Mouse (Mus musculus) forebrain, embryonic 10.5 days (tissue): Measurements from ENCODE around the gene Gjc2. TPM values are rescaled to one million over a fixed set of nuclear protein-coding genes. Genes with fewer than 3 reads are reported as not detected.

Experiments used
- DNase-seq: peaks from one replicate; pipeline ENCODE4 v3.0.0-alpha.2; 2017; ENCODE audit warnings: low spot score; ENCODE audit errors: extremely low spot score
- H3K27ac ChIP-seq: fragments of 300-500 bp; sonication (generic); 2 replicates; pipeline ENCODE4 v1.5.1; 2016; ENCODE audit warnings: mild to moderate bottlenecking
- H3K27me3 ChIP-seq: fragments of 300-500 bp; sonication (generic); 2 replicates; pipeline ENCODE4 v1.6.1; 2016; ENCODE audit warnings: mild to moderate bottlenecking; ENCODE audit not compliant: poor library complexity, severe bottlenecking
- H3K36me3 ChIP-seq: fragments of 300-500 bp; sonication (generic); replicated peaks from 2 replicates; pipeline ENCODE4 v1.6.1; 2016; ENCODE audit warnings: mild to moderate bottlenecking, moderate library complexity
- H3K4me1 ChIP-seq: fragments of 300-500 bp; sonication (generic); 2 replicates; pipeline ENCODE4 v1.6.1; 2016
- H3K4me3 ChIP-seq: fragments of 300-500 bp; sonication (generic); 2 replicates; pipeline ENCODE4 v1.5.1; 2016; ENCODE audit warnings: mild to moderate bottlenecking, moderate library complexity
- H3K9me3 ChIP-seq: fragments of 300-500 bp; sonication (generic); 2 replicates; pipeline ENCODE4 v1.6.1; 2016; ENCODE audit warnings: mild to moderate bottlenecking, moderate library complexity
- WGBS: fragments of 180-500 bp; shearing (Covaris S2); methylation state at CpG from one replicate; pipeline ENCODE4 v1.1.7; 2016; 5-methylcytosine and 5-hydroxymethylcytosine counted together
- polyA plus RNA-seq: library from polyadenylated mRNA; unstranded; fragments of >200 nt; fragmentation: Nextera tagmentation; extraction: Ambion mirVana; gene quantifications from 2 replicates; pipeline ENCODE4 v1.2.1, GENCODE M21; 2016

The Gjc2 gene
- not detected in 2 replicates for polyA plus RNA-seq

DNA sequence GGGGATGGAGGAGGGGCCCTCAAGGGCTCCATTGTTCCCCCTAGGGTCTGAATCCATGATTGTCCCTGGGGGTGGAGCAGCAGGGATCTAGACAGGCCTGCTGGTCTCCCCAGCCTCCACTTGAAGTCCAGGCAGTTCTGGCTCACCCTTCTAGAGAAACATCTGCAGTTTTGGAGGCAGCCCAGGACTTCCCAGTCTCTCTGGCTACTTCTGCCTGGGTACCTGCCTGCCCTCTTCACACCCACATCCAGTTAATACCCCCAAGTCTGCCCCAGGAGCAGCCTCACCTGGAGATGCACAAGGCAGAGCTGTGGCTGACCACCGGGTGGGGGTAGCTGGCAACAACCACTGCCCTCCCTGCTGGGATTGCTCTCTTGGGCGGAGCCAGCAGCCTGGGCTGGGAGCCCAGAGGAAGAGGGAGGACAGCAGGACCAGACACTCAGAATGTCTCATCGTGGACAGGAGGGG is at the start of gene Gjc2:
Gjc2 (minus strand) TSS at position 350 of the 468 bp plus-strand sequence.
- Histone ChIP-seq H3K36me3 (peaks cover 47% of the 10 kb centered on the region), H3K4me1 (no peaks in the 10 kb centered on the region)
- 45% methylated on average over 3 of the region's 3 CpGs for WGBS

DNA sequence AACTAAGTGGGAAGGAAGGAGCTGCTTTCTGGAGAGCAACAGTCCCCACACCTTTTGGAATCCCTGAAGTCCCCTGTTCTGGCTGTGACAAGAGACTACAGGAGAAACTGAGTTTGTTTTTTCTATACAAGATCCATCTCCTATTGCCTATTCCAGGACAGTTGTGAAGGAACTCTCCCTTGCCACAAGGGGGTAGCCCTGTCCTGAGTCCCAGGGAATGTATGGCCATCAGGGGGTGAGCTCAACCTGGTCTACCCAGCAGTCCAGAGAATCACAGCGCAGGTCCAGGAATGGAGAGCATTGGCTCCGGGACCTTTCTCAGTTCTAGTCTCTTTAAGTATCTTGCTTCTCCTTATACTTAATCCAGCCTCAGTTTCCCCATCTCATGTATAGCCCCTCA is 49.8 kb upstream of the Gjc2 start:
- no peaks in the 10 kb centered on the region for H3K9me3 ChIP-seq
- H3K27me3 ChIP-seq: peaks cover 20% of the 10 kb centered on the region
- no peak overlapping the region for H3K4me3 ChIP-seq
- H3K36me3 ChIP-seq: no peaks in the 10 kb centered on the region
- 49% methylated on average over 2 of the region's 2 CpGs for WGBS
- H3K4me1 ChIP-seq: peaks cover 17% of the 10 kb centered on the region
- H3K27ac ChIP-seq: no peak overlapping the region
- DNase-seq: no peak

More for the DNA sequence above, at the start of gene Gjc2:
- Histone ChIP-seq H3K9me3 (no peaks in the 10 kb centered on the region), H3K4me3 (no peak within 1 kb of the TSS), H3K27ac (no peak within 1 kb of the TSS), H3K27me3 (peaks cover 28% of the 10 kb centered on the region)
- no peak for DNase-seq

DNA sequence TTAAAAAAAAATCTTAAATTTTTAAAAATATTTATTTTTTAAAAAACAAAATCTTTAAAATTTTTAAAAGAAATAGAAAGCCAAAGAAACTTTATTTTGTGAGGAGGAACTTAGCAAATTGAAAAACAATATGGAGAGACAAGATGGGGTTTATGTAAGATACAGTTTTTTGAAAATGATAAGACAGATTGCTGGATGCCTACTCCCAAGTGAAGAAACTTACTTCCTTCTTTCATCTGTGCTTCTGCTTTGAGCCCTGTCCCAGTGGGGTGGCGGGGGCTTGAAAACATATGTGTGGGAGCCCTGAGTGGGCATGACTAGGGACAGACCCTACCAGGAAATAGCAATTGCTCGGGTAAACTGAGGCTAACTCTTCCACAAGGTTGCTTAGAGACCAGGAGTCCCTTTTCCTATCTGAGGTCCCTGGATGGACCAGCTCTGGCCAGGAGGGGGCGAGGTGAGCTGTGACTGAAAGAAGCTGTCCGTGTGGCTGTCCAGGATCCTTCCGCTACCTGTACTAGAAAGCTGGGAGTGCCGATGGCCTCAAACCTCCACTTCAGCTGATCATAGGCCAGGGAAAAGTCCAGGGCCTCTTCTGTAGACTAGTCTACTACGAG is 47.2 kb upstream of the Gjc2 start:
- peak; percentile 69 for DNase-seq
- Histone ChIP-seq H3K4me1 (peaks cover 38% of the 10 kb centered on the region), H3K36me3 (peaks cover 6% of the 10 kb centered on the region; the same call in 1 of the 2 replicates), H3K27ac (no peak overlapping the region), H3K9me3 (no peaks in the 10 kb centered on the region), H3K4me3 (peak overlapping the region; percentile 6; the same call in 1 of the 2 replicates), H3K27me3 (0 out of 2 replicates have a peak, but pooled peaks cover 5% of the 10 kb centered on the region)
- 15% methylated on average over 7 of the region's 7 CpGs for WGBS

DNA sequence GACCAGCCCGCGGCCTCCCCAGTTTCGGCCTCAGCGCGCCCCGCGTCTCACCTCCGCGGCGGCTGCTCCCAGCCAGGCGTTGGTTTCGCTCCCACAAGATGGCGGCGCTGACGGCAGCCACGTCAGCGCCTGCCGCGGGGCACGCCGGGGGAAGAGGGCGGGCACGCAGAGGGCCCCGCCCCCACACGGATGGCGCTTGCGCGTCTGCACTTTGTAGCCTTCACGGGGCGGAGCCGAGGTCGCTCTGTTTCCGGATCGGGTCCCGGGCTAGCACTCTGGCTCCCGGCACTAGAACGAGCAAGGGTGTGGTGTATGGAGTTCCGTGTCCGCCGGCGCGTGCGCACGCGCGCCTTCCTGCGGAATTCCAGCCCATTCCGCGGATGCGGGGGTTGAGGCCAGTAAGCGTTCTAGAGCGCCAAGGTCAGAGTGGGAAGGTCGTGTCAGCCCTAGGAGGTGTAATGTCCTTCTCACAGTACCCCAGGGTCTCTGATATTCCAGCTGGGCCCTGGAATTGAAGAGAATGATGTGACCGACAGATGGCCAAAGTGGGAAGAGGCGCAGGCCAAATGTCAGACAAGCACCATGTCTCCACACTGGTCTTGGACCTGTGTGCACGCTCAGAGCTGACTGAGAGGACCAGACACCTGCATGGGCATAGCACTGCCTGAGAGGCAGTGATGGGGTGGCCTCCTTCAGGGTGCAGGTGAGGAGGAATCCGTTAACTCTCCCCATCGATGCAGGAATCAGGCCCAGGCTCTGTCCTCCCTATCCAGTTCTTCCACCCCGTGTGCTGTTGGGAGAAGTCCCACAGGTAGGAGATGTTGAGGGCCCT is 45.3 kb upstream of the Gjc2 start, which contains the start of gene Arf1:
Arf1 (minus strand) TSS at position 149 of the 832 bp plus-strand sequence.
- H3K27me3 ChIP-seq: no peaks in the 10 kb centered on the region
- H3K4me1 ChIP-seq: peaks cover 48% of the 10 kb centered on the region
- H3K27ac ChIP-seq: peak within 1 kb of the TSS; percentile 98
- peaks cover 17% of the 10 kb centered on the region for H3K36me3 ChIP-seq
- H3K4me3 ChIP-seq: peak within 1 kb of the TSS; percentile 99
- WGBS: 5% methylated on average over 59 of the region's 59 CpGs
- no peaks in the 10 kb centered on the region for H3K9me3 ChIP-seq
- DNase-seq: peak; percentile 93

DNA sequence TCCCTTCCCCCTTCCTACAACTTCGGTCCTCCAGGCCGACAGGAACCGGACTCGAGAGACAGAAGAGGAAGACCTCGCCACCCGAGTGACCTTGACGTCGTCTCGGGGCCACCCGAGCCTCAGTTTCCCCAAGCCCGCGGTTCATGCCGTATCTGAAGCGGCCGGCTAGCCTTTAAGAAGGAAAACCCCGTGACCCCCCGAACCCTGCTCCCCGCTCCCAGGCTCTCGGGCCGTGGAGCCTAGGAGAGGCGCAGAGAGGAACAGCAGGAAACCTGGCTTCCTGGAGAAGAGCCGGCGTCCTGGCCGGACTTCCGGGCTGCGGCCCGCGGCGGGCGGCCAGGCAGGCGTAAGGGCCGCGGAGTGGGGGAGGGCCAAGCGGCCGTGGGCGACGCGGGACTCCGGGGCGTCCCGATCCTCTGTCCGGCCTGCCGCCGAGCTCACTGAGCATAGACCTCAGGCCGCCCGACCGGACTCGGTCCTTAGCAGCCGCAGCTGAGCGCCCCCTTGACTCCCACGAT is 44.6 kb upstream of the Gjc2 start:
- Histone ChIP-seq H3K4me1 (peaks cover 48% of the 10 kb centered on the region), H3K27me3 (no peaks in the 10 kb centered on the region), H3K27ac (peak overlapping the region; percentile 98), H3K9me3 (no peaks in the 10 kb centered on the region), H3K4me3 (peak overlapping the region; percentile 99), H3K36me3 (peaks cover 24% of the 10 kb centered on the region)
- DNase-seq: no peak
- WGBS: under 1% methylated on average over 51 of the region's 51 CpGs

DNA sequence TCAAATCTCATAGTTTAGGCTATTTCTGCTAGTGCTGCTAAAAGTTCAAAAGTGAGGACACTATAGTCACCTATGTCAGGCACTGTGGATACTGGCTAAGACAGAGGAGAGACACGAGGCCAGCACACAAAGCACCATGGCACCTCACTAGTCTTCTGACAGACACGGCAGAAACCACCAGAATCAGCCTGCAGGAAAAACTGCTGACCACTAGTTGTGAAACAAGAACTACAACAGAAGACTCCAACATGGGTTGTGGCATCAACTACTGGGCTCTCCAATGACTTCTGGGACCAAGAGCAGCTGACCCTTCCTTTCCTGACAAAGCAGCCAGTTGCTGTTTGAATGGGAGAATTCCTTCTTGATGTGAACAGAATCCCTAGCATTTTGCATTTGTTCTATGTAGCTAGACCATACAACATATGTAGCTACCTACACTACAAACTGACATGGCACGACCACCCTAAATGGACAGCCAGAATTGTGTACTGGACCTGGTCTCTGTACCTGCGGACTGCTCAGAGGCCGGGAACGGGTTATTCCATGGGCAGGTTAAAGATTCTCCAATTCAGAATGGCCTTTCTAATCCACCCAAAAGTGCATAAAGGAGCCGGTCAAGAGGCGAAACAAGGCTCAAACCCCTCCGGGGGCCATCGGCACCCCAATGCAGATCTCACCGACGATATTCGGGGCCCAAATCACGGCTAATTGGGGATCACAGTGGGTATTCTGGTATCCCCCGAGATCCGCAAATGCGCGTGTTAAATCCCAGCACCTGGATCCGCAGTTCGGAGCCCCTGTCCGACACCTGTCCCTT is 44.0 kb upstream of the Gjc2 start:
- peak overlapping the region; percentile 99 for H3K4me3 ChIP-seq
- H3K27me3 ChIP-seq: no peaks in the 10 kb centered on the region
- H3K4me1 ChIP-seq: peaks cover 48% of the 10 kb centered on the region
- peak overlapping the region; percentile 98 for H3K27ac ChIP-seq
- WGBS: 10% methylated on average over 21 of the region's 21 CpGs
- no peak for DNase-seq
- H3K36me3 ChIP-seq: peaks cover 29% of the 10 kb centered on the region
- no peaks in the 10 kb centered on the region for H3K9me3 ChIP-seq

DNA sequence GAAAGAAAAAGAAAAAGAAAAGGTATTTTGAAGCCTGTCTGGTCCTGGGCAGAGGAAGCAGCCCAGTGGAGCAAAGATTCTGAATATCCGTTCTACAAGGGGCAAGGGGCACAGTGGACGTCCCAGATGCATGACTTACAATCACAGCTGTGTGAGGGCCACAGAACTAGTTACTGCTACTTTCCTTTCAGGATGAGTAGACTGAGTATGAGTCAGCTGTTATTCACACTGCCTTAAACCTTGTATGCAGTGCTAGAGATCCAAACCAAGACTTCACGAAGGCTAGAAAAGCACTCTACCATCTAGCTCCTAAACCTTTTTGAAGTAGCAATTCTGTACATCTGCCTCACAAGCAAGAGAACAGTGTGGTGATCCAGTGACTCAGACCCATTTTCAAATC is 43.2 kb upstream of the Gjc2 start:
- Histone ChIP-seq H3K27ac (0 out of 2 replicates have a peak overlapping the region, but pooled peaks have one; percentile 98), H3K36me3 (peaks cover 36% of the 10 kb centered on the region), H3K4me1 (peaks cover 48% of the 10 kb centered on the region), H3K27me3 (no peaks in the 10 kb centered on the region), H3K4me3 (peak overlapping the region; percentile 99), H3K9me3 (no peaks in the 10 kb centered on the region)
- 77% methylated on average over 3 of the region's 3 CpGs for WGBS
- DNase-seq: no peak

DNA sequence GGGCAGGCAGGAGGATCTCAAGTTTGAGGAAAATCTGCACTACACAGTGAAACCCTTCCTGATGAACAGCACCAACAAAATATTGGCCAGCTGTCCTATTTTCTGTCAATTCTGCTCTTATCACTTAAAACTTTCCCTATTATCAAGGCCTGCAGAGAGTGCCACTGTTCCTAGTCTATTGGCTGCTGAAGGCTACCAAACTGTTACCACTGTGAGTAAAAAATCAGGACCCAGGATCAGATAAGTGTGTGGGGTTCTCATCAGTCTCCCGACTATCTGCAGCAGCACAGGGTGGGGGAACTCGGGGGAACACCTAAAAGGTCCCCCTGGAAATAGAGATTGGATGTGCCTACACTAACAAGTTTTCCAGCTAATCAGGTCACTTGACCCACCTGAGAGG is 42.2 kb upstream of the Gjc2 start:
- DNase-seq: no peak
- peaks cover 43% of the 10 kb centered on the region for H3K4me1 ChIP-seq
- H3K36me3 ChIP-seq: peaks cover 45% of the 10 kb centered on the region
- no peaks in the 10 kb centered on the region for H3K9me3 ChIP-seq
- no peaks in the 10 kb centered on the region for H3K27me3 ChIP-seq
- H3K27ac ChIP-seq: no peak overlapping the region
- no peak overlapping the region for H3K4me3 ChIP-seq
- 90% methylated on average over 2 of the region's 2 CpGs for WGBS

DNA sequence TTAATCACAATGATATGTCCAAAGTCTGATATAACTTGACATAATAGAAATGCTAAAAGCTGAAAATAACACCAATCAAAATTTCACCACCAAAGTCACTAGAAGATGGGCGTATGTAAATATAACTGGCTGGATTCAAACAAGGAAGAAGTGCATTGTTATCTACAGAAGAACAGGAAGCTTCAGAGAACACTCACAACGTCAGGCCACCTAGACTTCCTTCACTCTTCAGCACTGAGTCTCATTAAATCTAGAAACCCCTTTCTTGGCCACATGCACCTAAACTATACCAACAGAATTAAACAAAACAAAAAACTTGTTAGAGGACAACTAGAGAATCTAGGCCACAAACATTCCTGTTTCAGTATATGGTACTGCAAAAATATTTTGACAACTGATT is 41.5 kb upstream of the Gjc2 start:
- H3K4me1 ChIP-seq: peaks cover 43% of the 10 kb centered on the region
- H3K4me3 ChIP-seq: no peak overlapping the region
- DNase-seq: no peak
- H3K27ac ChIP-seq: no peak overlapping the region
- WGBS: 88% methylated on average over 2 of the region's 2 CpGs
- H3K36me3 ChIP-seq: peaks cover 52% of the 10 kb centered on the region
- H3K9me3 ChIP-seq: no peaks in the 10 kb centered on the region
- no peaks in the 10 kb centered on the region for H3K27me3 ChIP-seq

DNA sequence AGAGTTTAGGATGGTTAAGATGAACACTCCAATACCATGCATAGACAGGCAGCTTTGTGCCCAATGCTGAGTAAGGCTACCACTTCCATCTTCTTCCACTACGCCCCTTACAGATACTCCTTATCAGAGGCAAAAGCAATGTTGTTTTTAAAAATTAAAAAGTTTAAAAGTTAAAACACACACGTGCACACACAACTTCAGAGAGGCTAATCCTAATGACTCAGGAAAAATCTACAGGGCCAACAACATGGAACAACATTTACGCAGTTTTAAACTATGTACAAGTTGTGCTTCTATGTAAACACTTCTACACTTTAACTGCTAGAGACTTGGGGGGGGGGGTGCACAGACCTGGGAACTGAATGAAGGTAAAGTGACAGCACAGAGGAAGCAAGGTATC is 41.0 kb upstream of the Gjc2 start:
- H3K4me3 ChIP-seq: no peak overlapping the region
- no peaks in the 10 kb centered on the region for H3K27me3 ChIP-seq
- 94% methylated on average over 3 of the region's 3 CpGs for WGBS
- H3K27ac ChIP-seq: no peak overlapping the region
- H3K36me3 ChIP-seq: peaks cover 57% of the 10 kb centered on the region
- DNase-seq: no peak
- H3K4me1 ChIP-seq: peaks cover 42% of the 10 kb centered on the region
- H3K9me3 ChIP-seq: no peaks in the 10 kb centered on the region

DNA sequence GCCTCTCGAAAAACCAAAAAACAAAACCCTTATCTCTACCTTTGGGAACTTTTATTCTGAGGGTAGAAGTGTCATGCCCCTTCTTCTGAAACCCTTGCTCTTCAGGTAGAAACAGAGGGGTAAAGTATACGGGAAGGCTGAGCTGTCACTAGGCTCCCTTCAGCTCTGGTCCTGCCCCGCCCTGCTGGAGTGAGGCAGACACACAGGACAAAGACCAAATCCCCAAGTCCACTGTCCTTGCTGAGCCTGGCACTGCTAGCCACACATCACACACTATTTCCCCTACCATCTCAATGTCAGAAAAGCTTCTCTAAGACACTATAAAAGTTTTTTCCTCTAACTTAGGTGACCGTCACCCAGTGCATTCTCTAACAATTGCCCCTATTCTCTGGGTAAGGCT is 39.3 kb upstream of the Gjc2 start:
- peaks cover 73% of the 10 kb centered on the region for H3K36me3 ChIP-seq

DNA sequence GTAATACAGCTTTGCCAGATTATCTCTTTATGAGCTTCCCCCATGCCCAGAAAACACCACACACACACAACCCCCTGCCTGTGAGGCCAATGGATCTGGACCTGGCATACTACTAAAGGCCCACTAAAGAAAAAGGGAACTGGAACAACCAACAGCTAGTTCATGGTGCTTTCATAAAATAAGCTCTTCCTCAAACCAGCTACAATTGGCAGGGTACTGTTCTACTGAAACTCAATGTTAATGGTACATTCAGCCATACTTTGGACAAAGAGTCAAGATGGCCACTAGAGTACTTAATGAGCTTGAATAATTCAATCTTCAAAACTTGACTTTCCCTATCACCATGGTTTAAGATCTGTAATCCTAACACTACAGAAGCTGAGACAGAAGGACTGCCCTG is 38.6 kb upstream of the Gjc2 start:
- no peaks in the 10 kb centered on the region for H3K27me3 ChIP-seq
- no peak for DNase-seq
- H3K9me3 ChIP-seq: no peaks in the 10 kb centered on the region

More for the DNA sequence above, 39.3 kb upstream of the Gjc2 start:
- H3K9me3 ChIP-seq: no peaks in the 10 kb centered on the region
- H3K27ac ChIP-seq: no peak overlapping the region
- no peak for DNase-seq
- peaks cover 39% of the 10 kb centered on the region for H3K4me1 ChIP-seq
- no peaks in the 10 kb centered on the region for H3K27me3 ChIP-seq
- H3K4me3 ChIP-seq: no peak overlapping the region
- 89% methylated on average over 4 of the region's 4 CpGs for WGBS

More for the DNA sequence above, 38.6 kb upstream of the Gjc2 start:
- Histone ChIP-seq H3K4me1 (peaks cover 32% of the 10 kb centered on the region), H3K27ac (no peak overlapping the region), H3K4me3 (no peak overlapping the region), H3K36me3 (peaks cover 80% of the 10 kb centered on the region)
